Mouse (Mus musculus): ENCODE results near the gene Cxxc4.
A peak's percentile ranks its signal among the peaks of the same experiment; 100 is the strongest.

Gene Cxxc4

GRCm38 (mm10) chr3:134243850-134244247 lies 7.6 kb downstream of the Cxxc4 start:
- peak; percentile 23 for DNase-seq (ENCODE audit: extremely low spot score)

DNA sequence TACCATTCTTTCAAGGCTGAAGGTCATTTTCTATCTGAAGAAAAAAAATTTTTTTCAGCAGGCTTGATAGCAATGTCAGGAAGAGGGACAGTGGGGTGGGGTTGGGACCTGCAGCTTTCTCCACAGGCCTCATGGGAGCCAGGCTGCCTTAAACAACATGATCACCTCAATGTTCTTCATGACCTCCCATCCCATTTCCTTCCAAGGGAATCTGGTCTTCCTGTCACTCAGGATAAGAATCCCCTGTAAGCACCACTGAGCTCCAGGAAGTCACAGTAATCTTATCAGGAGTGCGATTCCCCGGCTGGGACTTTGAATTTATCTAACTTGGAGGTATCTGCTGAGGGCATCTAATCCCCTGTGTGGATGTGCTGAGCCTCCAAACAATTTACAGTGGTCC lies 17.9 kb downstream of the Cxxc4 start:
- no peak for DNase-seq (ENCODE audit: extremely low spot score)

GRCm38 (mm10) chr3:134258715-134259114 lies 22.4 kb downstream of the Cxxc4 start:
- DNase-seq (ENCODE audit: extremely low spot score), result no peak

DNA sequence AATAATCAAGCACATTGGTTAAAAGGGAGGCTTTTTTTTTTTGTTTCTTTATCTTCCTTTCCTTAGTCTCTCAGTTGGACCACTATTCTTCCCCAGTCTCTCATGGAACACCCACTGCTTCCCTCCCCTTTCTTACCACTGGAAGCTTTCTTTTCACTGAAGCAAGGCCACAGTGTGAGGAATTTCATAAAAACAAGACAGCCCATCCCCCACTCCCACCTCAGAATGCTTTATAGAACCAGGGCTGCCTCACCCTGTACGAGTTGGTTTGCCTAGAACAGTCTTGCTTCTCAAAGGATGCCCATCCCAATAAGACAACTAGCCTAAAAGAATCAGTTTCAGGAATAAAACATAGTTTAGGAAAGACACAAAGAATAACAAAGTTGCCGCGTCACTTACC lies 23.0 kb downstream of the Cxxc4 start:
- peak; percentile 41 for DNase-seq (ENCODE audit: extremely low spot score)

DNA sequence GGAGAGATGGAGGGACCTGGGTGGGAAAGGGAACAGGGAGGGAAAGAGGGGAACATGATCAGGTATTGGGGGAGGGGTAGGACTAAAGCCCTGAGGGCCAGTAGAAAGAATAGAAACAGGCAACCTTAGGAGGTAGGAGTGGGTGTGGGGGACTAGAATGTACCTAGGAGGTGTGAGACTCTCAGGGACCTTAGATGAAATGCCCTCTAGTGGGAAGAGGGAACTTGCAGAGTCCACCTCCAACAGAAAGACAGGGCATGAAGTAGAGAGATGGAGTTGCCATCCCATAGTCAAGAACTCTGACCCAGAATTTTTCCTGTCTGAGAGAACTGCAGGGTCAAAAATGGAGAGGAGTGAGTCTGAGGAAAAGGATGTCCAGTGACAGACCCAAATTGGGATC lies 43.4 kb downstream of the Cxxc4 start:
- no peak for DNase-seq (ENCODE audit: extremely low spot score)

- peak; percentile 13 for DNase-seq (ENCODE audit: extremely low spot score)
Measured at GRCm38 (mm10) chr3:134281527-134282370, 45.5 kb downstream of the Cxxc4 start.

GRCm38 (mm10) chr3:134295217-134295616 lies 58.9 kb downstream of the Cxxc4 start:
- no peak for DNase-seq (ENCODE audit: extremely low spot score)

DNA sequence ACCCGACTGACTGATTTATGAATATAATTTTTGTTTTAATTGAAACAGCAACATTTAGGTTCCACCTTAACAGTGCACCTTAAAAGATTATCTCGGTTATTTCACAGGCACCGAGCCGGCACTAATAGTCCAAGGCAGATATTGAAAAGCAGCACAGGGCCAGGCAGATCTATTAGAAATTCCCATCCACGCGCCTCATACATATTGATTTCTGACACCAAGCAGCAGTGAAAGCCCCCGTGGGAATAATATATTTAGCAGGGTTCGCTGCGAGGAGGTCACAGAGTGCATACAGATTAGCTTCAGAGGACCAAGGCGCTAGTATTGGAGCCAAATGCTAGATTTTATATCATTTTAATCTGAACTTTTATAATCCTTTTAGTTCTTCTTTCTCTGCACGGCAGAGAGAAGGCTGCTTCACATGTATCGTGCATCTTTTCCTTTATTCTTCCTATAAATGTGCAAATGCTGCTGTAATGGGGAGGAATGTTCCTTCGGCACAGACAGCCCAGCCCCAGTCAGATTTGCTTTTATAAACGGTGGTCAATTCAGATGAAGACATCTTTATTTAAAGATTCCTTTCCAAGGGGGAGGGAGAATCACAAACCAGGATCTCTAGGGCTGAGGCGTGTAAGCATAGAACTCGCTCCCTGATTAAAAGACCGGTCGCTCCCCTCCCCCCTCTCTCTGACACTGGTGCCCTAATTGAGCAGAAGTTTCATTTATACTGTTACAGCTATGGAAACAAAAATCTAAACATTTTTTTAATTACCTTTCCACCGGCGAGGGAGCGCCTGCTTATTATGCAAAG lies 66.6 kb downstream of the Cxxc4 start:
- peak; percentile 39 for DNase-seq (ENCODE audit: extremely low spot score)

GRCm38 (mm10) chr3:134303492-134303808 lies 67.2 kb downstream of the Cxxc4 start:
- DNase-seq (ENCODE audit: extremely low spot score), result peak; percentile 30

- DNase-seq (ENCODE audit: extremely low spot score), result peak; percentile 24
Measured at GRCm38 (mm10) chr3:134306507-134306906, 70.2 kb downstream of the Cxxc4 start.

GRCm38 (mm10) chr3:134307801-134308200 lies 71.5 kb downstream of the Cxxc4 start:
- DNase-seq (ENCODE audit: extremely low spot score), result no peak

All from embryo, embryonic 9.5 days (tissue).